Comparison of ENCODE assay signal across 18 mouse cellular contexts in the genomic region with DNA sequence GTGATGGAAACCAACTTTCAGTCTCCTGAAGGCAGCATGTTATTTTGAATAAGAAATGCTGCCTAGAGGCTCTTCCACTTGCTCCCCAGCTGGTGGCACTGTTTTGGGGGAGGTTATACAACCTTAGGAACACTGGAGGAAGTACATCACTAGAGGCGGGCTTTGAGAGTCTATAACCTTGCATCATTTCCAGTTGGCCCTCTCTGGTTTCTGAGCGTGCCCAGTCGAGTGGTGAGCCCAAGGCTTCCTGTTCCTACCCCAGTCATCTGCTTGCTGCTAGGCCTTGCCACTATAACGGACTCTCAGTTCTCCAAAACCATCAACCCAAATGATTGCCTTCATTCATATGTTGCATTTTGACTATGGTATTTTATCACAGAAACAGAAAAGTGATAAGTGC.
DNase-seq lines count a peak whose midpoint lies in the region; ATAC-seq lines count a peak whose summit lies in the region.
"Had no signal": no experiment of that assay in that cellular context is flagged by ENCODE, and none has a peak within 500 bp of the region (broad histone marks: within the 10 kb centered on the region; RNA-seq: fewer than 3 reads in every experiment).

No protein-coding gene starts in this region.

- no peaks in the 10 kb centered on the region for H3K27me3 ChIP-seq in midbrain, embryonic 11.5 days (ENCODE audit: control insufficient read depth, insufficient read depth, low read length)
- H3K27me3 ChIP-seq in midbrain, embryonic 16.5 days (ENCODE audit: control insufficient read depth, insufficient read depth, low read depth, low read length), result no peaks in the 10 kb centered on the region
- H3K27me3 ChIP-seq: embryonic facial prominence, embryonic 13.5 days; heart, embryonic 13.5 days; limb, embryonic 12.5 days; liver, embryonic 15.5 days had no signal

- no peak overlapping the region for H3K9ac ChIP-seq in midbrain, embryonic 11.5 days (ENCODE audit: low read length)
- no peak overlapping the region for H3K9ac ChIP-seq in midbrain, embryonic 16.5 days (ENCODE audit: low read depth, low read length)
- H3K9ac ChIP-seq: embryonic facial prominence, embryonic 13.5 days; heart, embryonic 13.5 days; limb, embryonic 12.5 days; liver, embryonic 15.5 days had no signal

- DNase-seq in CD4-positive, CD25-positive, alpha-beta regulatory T cell, adult 2 months (ENCODE audit: low read depth, low spot score), result peak; percentile 8
- DNase-seq in midbrain, embryonic 11.5 days (ENCODE audit: low spot score, missing footprints), result peak; percentile 54
- DNase-seq in NIH3T3 (ENCODE audit: low read depth), result peak; percentile 45
- DNase-seq in heart, postnatal 4 days, result no peak
- DNase-seq in right cerebral cortex, postnatal 25 days, result no peak
- DNase-seq: cerebellum, postnatal 25 days; gastrocnemius, postnatal 36 days; kidney, adult 11 months; kidney, postnatal 36 days; layer of hippocampus, postnatal 36 days had no signal

- no peaks in the 10 kb centered on the region for H3K9me3 ChIP-seq in midbrain, embryonic 11.5 days (ENCODE audit: control insufficient read depth, low read length)
- no peaks in the 10 kb centered on the region for H3K9me3 ChIP-seq in midbrain, embryonic 16.5 days (replicated peaks; ENCODE audit: control insufficient read depth, low read length, poor library complexity, severe bottlenecking)
- H3K9me3 ChIP-seq: embryonic facial prominence, embryonic 13.5 days; heart, embryonic 13.5 days; limb, embryonic 12.5 days; liver, embryonic 15.5 days had no signal

- no peak for ATAC-seq in CD4-positive, CD25-positive, alpha-beta regulatory T cell, adult 4 months
- no peak for ATAC-seq in midbrain, embryonic 11.5 days (ENCODE audit: low FRiP score)
- ATAC-seq in midbrain, embryonic 16.5 days, result no peak
- peak; percentile 63 for ATAC-seq in megakaryocyte progenitor cell, adult 5-6 weeks (replicated peaks; ENCODE audit: poor library complexity)

- H3K27ac ChIP-seq in midbrain, embryonic 11.5 days (ENCODE audit: low read depth, low read length), result no peak overlapping the region
- H3K27ac ChIP-seq in midbrain, embryonic 16.5 days (ENCODE audit: low read length), result no peak overlapping the region
- H3K27ac ChIP-seq: embryonic facial prominence, embryonic 13.5 days; heart, embryonic 13.5 days; limb, embryonic 12.5 days; liver, embryonic 15.5 days; macrophage had no signal

- H3K4me2 ChIP-seq in midbrain, embryonic 11.5 days, result no peak overlapping the region
- no peak overlapping the region for H3K4me2 ChIP-seq in midbrain, embryonic 16.5 days (ENCODE audit: low read length)
- H3K4me2 ChIP-seq: embryonic facial prominence, embryonic 13.5 days; heart, embryonic 13.5 days; limb, embryonic 12.5 days; liver, embryonic 15.5 days had no signal

- no peak overlapping the region for H3K4me3 ChIP-seq in midbrain, embryonic 11.5 days (ENCODE audit: low read depth, low read length)
- no peak overlapping the region for H3K4me3 ChIP-seq in midbrain, embryonic 16.5 days (ENCODE audit: low read depth, low read length)
- H3K4me3 ChIP-seq: embryonic facial prominence, embryonic 13.5 days; heart, embryonic 13.5 days; limb, embryonic 12.5 days; liver, embryonic 15.5 days had no signal

- H3K36me3 ChIP-seq in midbrain, embryonic 11.5 days (ENCODE audit: control insufficient read depth, insufficient read depth, low read length), result no peaks in the 10 kb centered on the region
- no peaks in the 10 kb centered on the region for H3K36me3 ChIP-seq in midbrain, embryonic 16.5 days (ENCODE audit: control insufficient read depth, insufficient read depth, low read length)
- H3K36me3 ChIP-seq: embryonic facial prominence, embryonic 13.5 days; heart, embryonic 13.5 days; limb, embryonic 12.5 days; liver, embryonic 15.5 days had no signal

- no peaks in the 10 kb centered on the region for H3K4me1 ChIP-seq in midbrain, embryonic 11.5 days (ENCODE audit: control insufficient read depth, insufficient read depth, low read length)
- H3K4me1 ChIP-seq in midbrain, embryonic 16.5 days (ENCODE audit: control insufficient read depth, insufficient read depth, low read length), result no peaks in the 10 kb centered on the region
- H3K4me1 ChIP-seq: limb, embryonic 12.5 days; liver, embryonic 15.5 days had no signal

- WGBS in midbrain, embryonic 11.5 days, result 86% methylated on average over 4 of the region's 4 CpGs
- WGBS in midbrain, embryonic 16.5 days, result 90% methylated on average over 4 of the region's 4 CpGs

Comparison
In these comparisons a context has a peak if more than half of its experiments do, and no peak if none do; other contexts are left out.
1. DNase-seq: peak in CD4-positive, CD25-positive, alpha-beta regulatory T cell, adult 2 months (single experiment), midbrain, embryonic 11.5 days (single experiment) and NIH3T3 (single experiment); none in heart, postnatal 4 days (single experiment) and right cerebral cortex, postnatal 25 days (single experiment).